Mouse (Mus musculus) MEL-GATA-1-ER (cell line): ENCODE results near the gene Olfr1018.

Experiments
- DNase-seq: peaks from one replicate; pipeline ENCODE4 v3.0.0-alpha.2; 2012; ENCODE audit warnings: low read depth; ENCODE audit errors: extremely low read depth

Olfr1018 gene

DNA sequence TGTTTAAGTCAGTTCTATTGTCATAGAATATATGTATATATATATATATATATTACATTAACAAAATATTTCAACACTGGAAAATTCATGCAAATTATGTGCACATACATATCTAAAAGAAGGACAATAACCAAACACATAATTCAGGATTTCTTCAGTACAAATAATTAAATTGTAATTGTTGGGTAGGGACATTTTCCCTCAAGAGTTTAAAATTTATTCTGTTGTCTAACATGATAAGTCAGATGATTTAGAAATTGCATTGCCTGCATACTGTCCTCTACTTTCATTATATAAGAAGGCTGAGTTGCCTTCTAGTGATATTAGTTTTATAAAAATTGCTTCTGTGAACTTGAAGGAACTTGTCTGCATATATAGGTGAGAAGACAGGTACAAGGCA is at the start of gene Olfr1018:
Olfr1018 (plus strand) TSS at position 301 of the 400 bp plus-strand sequence.
- DNase-seq, result no peak

DNA sequence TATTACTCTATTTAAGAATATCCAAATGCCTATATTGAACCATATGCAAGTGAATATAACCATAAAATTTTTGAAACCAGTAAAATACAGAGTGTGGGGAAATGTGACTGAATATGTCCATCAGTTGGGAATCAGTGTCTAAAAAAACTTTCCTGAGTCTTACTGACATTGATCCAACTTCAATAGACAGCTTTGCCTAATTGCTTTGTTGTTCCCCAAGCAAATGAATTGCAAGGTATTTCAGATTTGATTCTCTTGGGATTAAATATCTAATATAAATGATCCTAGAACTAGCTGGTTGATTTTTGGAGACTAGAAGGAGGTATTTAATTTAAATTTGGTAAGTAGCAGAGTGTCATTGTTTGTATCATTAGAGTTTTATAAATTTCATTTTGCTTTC is 45.9 kb upstream of the Olfr1018 start, which contains the start of gene Olfr1014:
Olfr1014 (plus strand) TSS at position 301 of the 400 bp plus-strand sequence.
- DNase-seq, result no peak

DNA sequence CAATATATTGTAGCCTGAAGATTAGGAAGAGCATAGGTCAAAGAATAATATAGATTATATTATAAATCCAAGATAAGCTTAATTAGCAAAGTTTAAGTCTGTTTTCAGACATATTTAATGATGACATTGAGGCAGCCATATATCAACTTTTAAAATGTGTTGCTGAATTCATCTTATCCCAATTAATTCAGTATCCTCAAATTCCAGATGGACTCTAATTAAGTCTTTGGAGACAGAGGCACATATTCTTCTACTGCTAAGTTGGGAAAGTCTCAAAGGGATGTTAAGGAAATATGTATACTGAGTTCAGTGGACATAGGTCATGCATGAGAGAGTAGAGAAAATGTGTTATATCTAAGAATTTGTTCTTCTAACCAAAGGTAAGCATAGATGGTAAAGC is 36.6 kb upstream of the Olfr1018 start, which contains the start of gene Olfr1015:
Olfr1015 (plus strand) TSS at position 301 of the 400 bp plus-strand sequence.
- DNase-seq, result no peak

DNA sequence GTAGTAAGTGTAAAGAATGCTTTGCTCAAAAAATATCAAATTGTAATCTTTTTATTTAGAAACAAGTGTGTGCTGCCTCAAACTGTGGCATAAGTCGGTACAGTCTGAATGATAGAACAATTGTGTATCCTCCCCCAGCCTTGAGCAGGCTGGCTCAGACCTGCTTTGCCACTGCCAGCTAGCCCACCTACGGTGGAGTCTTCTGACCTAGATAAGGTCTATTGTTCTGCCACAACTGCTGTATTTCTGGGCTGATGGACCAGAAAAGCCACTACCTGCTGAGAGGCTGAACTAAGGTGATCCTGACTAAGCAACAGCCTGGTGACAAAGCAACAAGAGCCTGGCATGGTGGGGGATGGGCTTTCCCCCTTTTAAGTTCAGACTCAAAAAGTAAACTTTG is 25.9 kb upstream of the Olfr1018 start:
- no peak for DNase-seq

DNA sequence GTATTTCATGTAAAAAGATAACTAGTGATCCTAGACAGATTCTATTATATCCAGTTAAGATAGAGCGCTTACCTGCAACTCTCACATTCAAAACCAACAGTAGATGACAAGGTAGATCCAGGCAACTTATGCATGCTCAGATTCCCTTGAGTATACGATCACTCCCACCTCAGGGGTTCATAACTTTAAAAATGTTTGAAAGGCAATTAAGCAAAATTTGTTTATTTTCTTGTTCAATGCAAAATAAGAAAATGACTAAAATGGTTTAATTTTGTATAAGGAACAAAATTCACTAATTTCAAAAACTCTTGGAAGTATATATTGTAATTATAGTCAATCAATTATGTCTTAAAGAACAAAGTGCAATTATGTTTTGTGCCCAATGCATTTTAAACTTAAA is 15.8 kb upstream of the Olfr1018 start, which contains the start of gene Olfr1016:
Olfr1016 (minus strand) TSS at position 101 of the 400 bp plus-strand sequence.
- DNase-seq, result no peak

DNA sequence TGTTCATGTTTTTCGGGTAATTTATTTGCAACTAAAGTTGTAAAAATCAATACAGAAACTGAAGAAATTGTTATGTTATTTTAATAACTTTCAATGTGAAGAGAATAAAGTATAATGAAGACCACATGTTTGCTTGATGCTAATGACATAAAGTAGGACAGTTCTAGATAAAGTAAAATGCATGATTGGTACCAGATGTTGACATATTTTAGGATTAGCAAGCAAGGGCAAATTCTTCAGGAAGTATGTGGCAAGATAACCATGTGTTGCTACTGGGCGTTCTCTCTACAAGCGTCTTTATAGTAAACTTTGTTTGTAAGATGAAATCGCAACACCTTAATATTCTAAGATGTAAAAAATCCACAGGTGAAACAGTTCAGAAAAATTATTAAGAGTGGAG is 13.8 kb upstream of the Olfr1018 start:
- DNase-seq, result no peak

DNA sequence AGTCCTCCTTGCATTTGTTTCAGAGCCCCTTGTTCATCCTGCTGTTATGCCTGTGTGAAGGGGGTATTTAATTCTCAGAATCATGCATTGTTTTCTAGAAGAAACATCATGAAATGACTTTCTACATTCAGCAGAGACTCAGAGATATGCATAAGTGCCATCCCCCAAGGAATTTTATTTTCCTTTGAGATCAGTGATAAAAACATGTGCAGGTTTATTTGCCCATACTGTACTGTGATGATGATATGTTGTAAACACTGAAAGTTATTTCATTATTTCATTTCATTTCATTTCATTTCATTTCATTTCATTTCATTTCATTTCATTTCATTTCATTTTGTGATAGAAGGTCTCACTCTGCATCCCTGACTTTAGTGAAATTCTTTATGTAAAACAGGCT is 27.1 kb downstream of the Olfr1018 start, which contains the start of gene Olfr1019:
Olfr1019 (minus strand) TSS at position 101 of the 400 bp plus-strand sequence.
- DNase-seq, result no peak

DNA sequence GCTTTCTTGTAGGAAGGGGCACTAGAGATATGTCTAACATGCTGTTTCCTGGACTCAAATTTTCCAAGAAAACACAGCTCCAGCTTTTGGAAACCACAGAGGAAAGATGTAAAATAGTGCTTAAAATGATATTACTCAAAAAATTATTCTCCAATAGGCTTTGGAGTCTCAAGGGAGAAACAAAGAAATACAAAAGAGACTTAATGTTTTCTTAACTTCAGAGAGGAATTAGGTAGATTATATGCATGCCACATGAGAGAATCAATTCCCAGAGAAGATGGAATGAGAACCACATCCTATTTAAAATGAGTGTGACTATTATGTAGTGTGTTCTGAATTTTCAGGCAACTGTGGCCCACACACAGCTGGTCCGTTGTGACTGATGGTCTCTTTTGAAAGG is 28.5 kb downstream of the Olfr1018 start, which contains the start of gene Olfr1020:
Olfr1020 (plus strand) TSS at position 301 of the 400 bp plus-strand sequence.
- no peak for DNase-seq

DNA sequence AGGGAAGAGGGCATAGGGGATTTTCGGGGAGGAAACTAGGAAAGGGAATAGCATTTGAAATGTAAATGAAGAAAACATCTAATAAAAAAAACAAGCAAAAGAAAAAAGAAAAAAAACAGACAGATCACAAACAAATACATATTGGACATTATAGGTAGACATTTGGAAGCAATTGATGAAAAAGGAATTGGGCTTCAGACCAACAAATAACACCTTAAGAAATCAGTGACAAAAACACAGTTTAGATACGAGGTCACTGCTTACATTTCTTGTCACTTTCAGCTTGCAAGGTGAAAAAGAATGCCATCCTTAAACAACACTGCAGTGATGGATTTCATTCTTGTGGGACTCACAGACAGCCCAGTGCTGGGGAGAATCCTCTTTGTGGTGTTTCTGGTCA is 50.0 kb downstream of the Olfr1018 start, which contains the start of gene Olfr1022:
Olfr1022 (plus strand) TSS at position 301 of the 400 bp plus-strand sequence.
- DNase-seq, result no peak
